Mouse (Mus musculus): ENCODE results near the gene Ect2. TPM values are rescaled to one million over a fixed set of nuclear protein-coding genes. Genes with fewer than 3 reads are reported as not detected.

Gene Ect2
- total RNA-seq (2012; rRNA removed) (22.6 and 29.9 TPM in 2 replicates), polyA plus RNA-seq (2012; ENCODE audit: insufficient read depth in 1 of 2, insufficient read length in 2 of 2, low read depth in 1 of 2, low replicate concordance in 2 of 2, missing spikeins in 1 of 2) (10 to 100 TPM; 31.5 to 48.5 TPM)

DNA sequence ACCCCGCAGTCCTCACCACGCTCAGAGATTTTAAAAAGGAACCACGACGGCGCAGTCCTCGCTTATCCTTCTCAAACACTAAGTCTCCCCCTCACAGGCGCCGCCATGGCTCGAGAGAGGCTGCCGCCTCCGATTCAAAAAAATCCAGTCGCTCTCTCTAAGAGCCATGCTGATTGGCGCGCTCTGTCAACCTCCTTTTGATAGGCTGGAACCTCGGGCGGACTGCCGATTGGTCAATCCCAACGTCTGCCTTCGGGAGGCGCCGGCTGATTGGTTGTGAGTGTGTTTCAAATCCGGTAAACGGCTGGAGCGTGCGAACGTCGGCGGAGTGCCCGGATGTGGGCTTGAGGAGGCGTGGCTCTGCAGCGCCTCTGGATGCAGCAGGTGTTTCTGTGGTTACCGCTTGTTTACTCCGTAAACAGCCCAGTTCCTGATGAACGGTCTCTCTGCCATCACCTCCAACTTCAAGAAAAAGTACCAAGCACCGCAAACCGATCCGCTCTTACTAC, at the start of gene Ect2:
Gene Ect2 (minus strand): TSS at position 178 of the 509 bp plus-strand sequence.
- peak within 1 kb of the TSS; percentile 96 for H3K9ac ChIP-seq (ENCODE audit: control insufficient read depth, low read depth, low read length, poor library complexity, severe bottlenecking)
- H3K27ac ChIP-seq (ENCODE audit: control insufficient read depth, low read depth, low read length): peak within 1 kb of the TSS; percentile 61
- H3K27me3 ChIP-seq (ENCODE audit: control insufficient read depth in 1 of 2, insufficient read depth in 2 of 2, low read length in 2 of 2): no peaks in the 10 kb centered on the region
- peaks cover 23% of the 10 kb centered on the region for H3K79me2 ChIP-seq (ENCODE audit: control insufficient read depth, insufficient read depth, low read length, poor library complexity)
- H3K4me3 ChIP-seq (ENCODE audit: control insufficient read depth in 1 of 2, insufficient read depth in 1 of 2, low read depth in 2 of 2, low read length in 2 of 2): peak within 1 kb of the TSS; percentile 75 to 91
- peaks cover 6 to 27% of the 10 kb centered on the region in 2 experiments for H3K36me3 ChIP-seq (ENCODE audit: control insufficient read depth in 1 of 2, insufficient read depth in 2 of 2, low read length in 2 of 2)
- peaks cover 9 to 21% of the 10 kb centered on the region in 2 experiments for H3K4me1 ChIP-seq (ENCODE audit: control insufficient read depth in 1 of 2, insufficient read depth in 2 of 2, low read length in 2 of 2)
- TF ChIP-seq MAX (IDR thresholded peaks at IDR 0.05; ENCODE audit: low read length): peak; percentile 77
- TF ChIP-seq GATA1 (IDR thresholded peaks at IDR 0.05; ENCODE audit: low read depth, low read length): no peak
- no peak for TF ChIP-seq GABPA (IDR thresholded peaks at IDR 0.05; ENCODE audit: low read depth, low read length)
- TF ChIP-seq HCFC1 (IDR thresholded peaks at IDR 0.05; ENCODE audit: low read depth, low read length): peak; percentile 62; the same call in 1 of the 2 replicates
- TF ChIP-seq POLR2AphosphoS2 (IDR thresholded peaks at IDR 0.05; ENCODE audit: low read length): peak; percentile 54; the same call in 1 of the 2 replicates
- no peak for TF ChIP-seq BHLHE40 (IDR thresholded peaks at IDR 0.05; ENCODE audit: borderline replicate concordance, low read depth, low read length)
- no peak for TF ChIP-seq UBTF (IDR thresholded peaks at IDR 0.05; ENCODE audit: borderline replicate concordance, insufficient read depth, low read depth, low read length)
- peak; percentile 17; the same call in 1 of the 2 replicates for TF ChIP-seq ZMIZ1 (IDR thresholded peaks at IDR 0.05; ENCODE audit: low read depth, low read length)
- TF ChIP-seq MEF2A (IDR thresholded peaks at IDR 0.05; ENCODE audit: extremely low read depth, insufficient replicate concordance, low read depth, low read length, poor library complexity, severe bottlenecking): no peak
- no peak for TF ChIP-seq USF1 (IDR thresholded peaks at IDR 0.05; ENCODE audit: low read depth, low read length)
- no peak for TF ChIP-seq POLR2AphosphoS5 (IDR thresholded peaks at IDR 0.05; ENCODE audit: borderline replicate concordance, low read depth, low read length)
- peak; percentile 86 for TF ChIP-seq NELFE (IDR thresholded peaks at IDR 0.05; ENCODE audit: low read depth, low read length)
- no peak for TF ChIP-seq USF2 (IDR thresholded peaks at IDR 0.05; ENCODE audit: borderline replicate concordance in 1 of 2, insufficient read depth in 1 of 2, low read depth in 1 of 2, low read length in 2 of 2)
- no peak for TF ChIP-seq TAL1 (IDR thresholded peaks at IDR 0.05; ENCODE audit: low read length)
- no peak for TF ChIP-seq ZKSCAN1 (IDR thresholded peaks at IDR 0.05; ENCODE audit: low read depth, low read length)
- peak; percentile 77; the same call in 1 of the 2 replicates for TF ChIP-seq E2F4 (IDR thresholded peaks at IDR 0.05; ENCODE audit: borderline replicate concordance, low read depth, low read length)
- no peak for TF ChIP-seq SMC3 (IDR thresholded peaks at IDR 0.05; ENCODE audit: low read depth, low read length)
- 0 out of 2 replicates have a peak, but pooled peaks have one; percentile 28 for TF ChIP-seq NRF1 (IDR thresholded peaks at IDR 0.05; ENCODE audit: insufficient read depth, low read depth, low read length, poor library complexity, severe bottlenecking)
- no peak for TF ChIP-seq MAZ (IDR thresholded peaks at IDR 0.05; ENCODE audit: low read depth, low read length)
- TF ChIP-seq MXI1 (IDR thresholded peaks at IDR 0.05; ENCODE audit: low read depth, low read length): peak; percentile 64; the same call in 1 of the 2 replicates
- 0 out of 4 replicates have a peak, but pooled peaks of 1 of the 2 experiments have one; percentile 14 for TF ChIP-seq EP300 (IDR thresholded peaks at IDR 0.05; ENCODE audit: low read depth in 1 of 2, low read length in 2 of 2)
- no peak for TF ChIP-seq CTCF (IDR thresholded peaks at IDR 0.05 in 2 of 3, conservative IDR thresholded peaks at IDR 0.05 in 1 of 3; ENCODE audit: control insufficient read depth in 1 of 3, insufficient read depth in 1 of 3, low read depth in 2 of 3, low read length in 3 of 3, poor library complexity in 1 of 3, severe bottlenecking in 1 of 3)
- TF ChIP-seq MYC (IDR thresholded peaks at IDR 0.05; ENCODE audit: low read depth, low read length): 0 out of 2 replicates have a peak, but pooled peaks have one; percentile 50
- TF ChIP-seq ZNF384 (IDR thresholded peaks at IDR 0.05; ENCODE audit: low read depth, low read length): peak; percentile 86
- no peak for TF ChIP-seq TCF12 (IDR thresholded peaks at IDR 0.05; ENCODE audit: low read depth, low read length)
- TF ChIP-seq CHD2 (IDR thresholded peaks at IDR 0.05; ENCODE audit: low read length): no peak; the same call in 1 of the 2 replicates
- TF ChIP-seq POLR2A (IDR thresholded peaks at IDR 0.05; ENCODE audit: control insufficient read depth in 1 of 2, insufficient read depth in 1 of 2, low read depth in 1 of 2, low read length in 2 of 2, poor library complexity in 1 of 2): peak; percentile 75 to 91
- peak; percentile 37; the same call in 1 of the 2 replicates for TF ChIP-seq ELF1 (IDR thresholded peaks at IDR 0.05; ENCODE audit: low read depth, low read length)
- no peaks in the 10 kb centered on the region for H3K9me3 ChIP-seq (replicated peaks; ENCODE audit: insufficient read depth, low read length)
- peak; percentile 99 for DNase-seq (ENCODE audit: low read depth, low spot score)

Measured in MEL (cell line).